Mouse (Mus musculus) thymus, adult 2 months (tissue): ENCODE measurements at regions not wholly inside any gene's neighbourhood (a gene's known extent, or its start where the extent isn't known, plus 50 kb on each side); places are given as distances from the start of the nearest gene placed in this dataset.

Source experiments
- CTCF ChIP-seq: fragments of 200-500 bp; IDR thresholded peaks from 2 replicates; pipeline ENCODE4 v1.5.1; 2012; ENCODE audit warnings: mild to moderate bottlenecking, control low read depth, low read length, moderate library complexity, borderline replicate concordance; ENCODE audit not compliant: control insufficient read depth, poor library complexity, insufficient read depth; ENCODE audit errors: extremely low read depth
- POLR2A ChIP-seq: fragments of 200-500 bp; IDR thresholded peaks from 2 replicates; pipeline ENCODE4 v1.6.1; 2012; ENCODE audit warnings: mild to moderate bottlenecking, low read length, control low read depth, moderate library complexity; ENCODE audit not compliant: control insufficient read depth, poor library complexity, insufficient read depth; ENCODE audit errors: extremely low read depth

- no peak for TF ChIP-seq CTCF
- no peak for TF ChIP-seq POLR2A
Observed at GRCm38 (mm10) chr4:9144226-9145215, 905.7 kb upstream of the Car8 start.
